Mouse (Mus musculus) cerebellum, adult 2 months (tissue): ENCODE measurements at regions not wholly inside any gene's neighbourhood (a gene's known extent, or its start where the extent isn't known, plus 50 kb on each side); places are given as distances from the start of the nearest gene placed in this dataset.

Experiments
- CTCF ChIP-seq: fragments of 200-500 bp; IDR thresholded peaks from 2 replicates; pipeline ENCODE4 v1.5.1; 2011; ENCODE audit warnings: low read depth, mild to moderate bottlenecking, control low read depth, low read length, moderate library complexity, borderline replicate concordance; ENCODE audit not compliant: insufficient read depth
- POLR2A ChIP-seq: fragments of 200-500 bp; IDR thresholded peaks from 2 replicates; pipeline ENCODE4 v1.6.1; 2011; ENCODE audit warnings: low read length, control low read depth, borderline replicate concordance; ENCODE audit not compliant: insufficient read depth

DNA sequence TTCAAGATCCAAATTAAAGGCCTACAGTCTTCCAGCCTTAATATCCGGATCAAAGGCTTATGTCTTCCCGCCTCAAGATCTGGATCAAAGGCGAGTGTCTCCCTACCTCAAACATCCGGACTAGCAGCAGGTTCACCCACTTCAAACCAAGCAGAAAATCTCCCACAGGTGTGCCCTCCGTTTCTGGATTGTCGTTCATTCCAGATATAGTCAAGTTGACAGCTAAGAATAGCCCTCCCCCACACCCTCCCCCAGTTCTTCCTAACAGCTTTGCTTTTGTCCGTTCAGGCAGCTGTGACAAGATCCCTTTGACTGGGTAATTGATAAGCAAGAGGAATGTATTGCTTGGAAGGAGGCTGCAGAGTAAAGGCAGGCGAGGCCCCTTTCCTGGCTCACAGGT is 118.3 kb upstream of the Serp2 start:
- TF ChIP-seq CTCF = no peak
- TF ChIP-seq POLR2A = no peak
